Mouse (Mus musculus) liver, embryonic 13.5 days (tissue): ENCODE data around the gene Hk1. TPM values are rescaled to one million over a fixed set of nuclear protein-coding genes. Genes with fewer than 3 reads are reported as not detected.

Experiments
- ATAC-seq: fragments of 200-750 bp; cut with Nextera tagmentation; 2 replicates; pipeline ENCODE4 v1.8.0; 2017; ENCODE audit warnings: low read depth, mild to moderate bottlenecking, moderate number of reproducible peaks, moderate library complexity
- DNase-seq: peaks from one replicate; pipeline ENCODE4 v3.0.0; 2022
- H3K27ac ChIP-seq: fragments of 300-500 bp; sonication (generic); 2 replicates; pipeline ENCODE4 v1.5.1; 2015; ENCODE audit warnings: moderate library complexity, mild to moderate bottlenecking, inconsistent platforms
- H3K27me3 ChIP-seq: fragments of 300-500 bp; sonication (generic); 2 replicates; pipeline ENCODE4 v1.6.1; 2015; ENCODE audit warnings: mild to moderate bottlenecking, inconsistent platforms
- H3K36me3 ChIP-seq: fragments of 300-500 bp; sonication (generic); 2 replicates; pipeline ENCODE4 v1.6.1; 2015; ENCODE audit warnings: mild to moderate bottlenecking, inconsistent platforms
- H3K4me1 ChIP-seq: fragments of 300-500 bp; sonication (generic); replicated peaks from 2 replicates; pipeline ENCODE4 v1.6.1; 2015; ENCODE audit warnings: inconsistent platforms
- H3K4me2 ChIP-seq: fragments of 300-500 bp; sonication (generic); 2 replicates; pipeline ENCODE4 v1.6.1; 2015; ENCODE audit warnings: inconsistent platforms, mild to moderate bottlenecking, moderate library complexity
- H3K4me3 ChIP-seq: fragments of 300-500 bp; sonication (generic); replicated peaks from 2 replicates; pipeline ENCODE4 v1.5.1; 2015; ENCODE audit warnings: mild to moderate bottlenecking, inconsistent platforms
- H3K9ac ChIP-seq: fragments of 300-500 bp; sonication (generic); 2 replicates; pipeline ENCODE4 v1.6.1; 2015; ENCODE audit warnings: mild to moderate bottlenecking, inconsistent platforms
- H3K9me3 ChIP-seq: fragments of 300-500 bp; sonication (generic); replicated peaks from 2 replicates; pipeline ENCODE4 v1.6.1; 2016; ENCODE audit warnings: inconsistent platforms
- WGBS: fragments of 180-500 bp; shearing (Covaris S2); methylation state at CpG from one replicate; pipeline ENCODE4 v1.1.7; 2015; ENCODE audit not compliant: insufficient replicate concordance; 5-methylcytosine and 5-hydroxymethylcytosine counted together
- polyA plus RNA-seq: library from polyadenylated mRNA; unstranded; fragments of >200 nt; fragmentation: Nextera tagmentation; extraction: Ambion mirVana; gene quantifications from 2 replicates; pipeline ENCODE4 v1.2.1, GENCODE M21; 2015

The Hk1 gene
- polyA plus RNA-seq, 1 experiment from 2014 or later = 88.4 TPM

GRCm38 (mm10) chr10:62316467-62316866, 63.2 kb downstream of the Hk1 start:
- Histone ChIP-seq H3K27me3 (no peaks in the 10 kb centered on the region), H3K4me2 (no peak overlapping the region), H3K36me3 (peaks cover 70% of the 10 kb centered on the region), H3K4me1 (peaks cover 61% of the 10 kb centered on the region), H3K9ac (no peak overlapping the region), H3K27ac (no peak overlapping the region; the same call in 1 of the 2 replicates), H3K9me3 (no peaks in the 10 kb centered on the region), H3K4me3 (no peak overlapping the region)
- DNase-seq (no peak), ATAC-seq (no peak)
- WGBS = 57% methylated on average over 8 of the region's 8 CpGs

GRCm38 (mm10) chr10:62313885-62314424, 65.8 kb downstream of the Hk1 start:
- peaks cover 53% of the 10 kb centered on the region for H3K4me1 ChIP-seq
- H3K27me3 ChIP-seq = no peaks in the 10 kb centered on the region
- peaks cover 95% of the 10 kb centered on the region for H3K36me3 ChIP-seq
- no peak for DNase-seq
- H3K9me3 ChIP-seq = no peaks in the 10 kb centered on the region
- H3K4me2 ChIP-seq = no peak overlapping the region
- no peak overlapping the region for H3K9ac ChIP-seq
- WGBS = 64% methylated on average over 15 of the region's 15 CpGs
- no peak overlapping the region for H3K4me3 ChIP-seq
- ATAC-seq = no peak
- H3K27ac ChIP-seq = no peak overlapping the region

GRCm38 (mm10) chr10:62313140-62313539, 66.6 kb downstream of the Hk1 start:
- Histone ChIP-seq H3K9me3 (0 out of 2 replicates have a peak, but pooled peaks cover 3% of the 10 kb centered on the region), H3K36me3 (peaks cover 95% of the 10 kb centered on the region), H3K9ac (no peak overlapping the region), H3K4me1 (peaks cover 48% of the 10 kb centered on the region), H3K27ac (no peak overlapping the region), H3K4me2 (no peak overlapping the region), H3K27me3 (no peaks in the 10 kb centered on the region), H3K4me3 (no peak overlapping the region)
- DNase-seq = no peak
- ATAC-seq = peak; percentile 71
- 54% methylated on average over 10 of the region's 10 CpGs for WGBS

- Histone ChIP-seq H3K36me3 (peaks cover 95% of the 10 kb centered on the region), H3K4me3 (no peak overlapping the region), H3K4me2 (peak overlapping the region; percentile 23; the same call in 1 of the 2 replicates), H3K4me1 (peaks cover 44% of the 10 kb centered on the region), H3K27me3 (no peaks in the 10 kb centered on the region), H3K9ac (no peak overlapping the region; the same call in 1 of the 2 replicates), H3K27ac (no peak overlapping the region; the same call in 1 of the 2 replicates), H3K9me3 (0 out of 2 replicates have a peak, but pooled peaks cover 3% of the 10 kb centered on the region)
- peak; percentile 24 for DNase-seq
- WGBS = 25% methylated on average over 6 of the region's 6 CpGs
- no peak for ATAC-seq
These were observed 68.2 kb downstream of the Hk1 start for GRCm38 (mm10) chr10:62311464-62311863.

- H3K4me3 ChIP-seq = no peak overlapping the region
- peaks cover 94% of the 10 kb centered on the region for H3K36me3 ChIP-seq
- WGBS = 86% methylated on average over 10 of the region's 10 CpGs
- no peak overlapping the region for H3K27ac ChIP-seq
- ATAC-seq = no peak
- H3K4me1 ChIP-seq = peaks cover 37% of the 10 kb centered on the region
- no peak overlapping the region for H3K9ac ChIP-seq
- no peak for DNase-seq
- H3K27me3 ChIP-seq = no peaks in the 10 kb centered on the region
- H3K4me2 ChIP-seq = no peak overlapping the region
- H3K9me3 ChIP-seq = 0 out of 2 replicates have a peak, but pooled peaks cover 3% of the 10 kb centered on the region
These were observed 69.3 kb downstream of the Hk1 start for GRCm38 (mm10) chr10:62310259-62311039.

GRCm38 (mm10) chr10:62309593-62309992, 70.1 kb downstream of the Hk1 start:
- DNase-seq (no peak), ATAC-seq (no peak)
- Histone ChIP-seq H3K27ac (no peak overlapping the region), H3K4me1 (peaks cover 33% of the 10 kb centered on the region), H3K9ac (no peak overlapping the region), H3K36me3 (peaks cover 94% of the 10 kb centered on the region), H3K27me3 (no peaks in the 10 kb centered on the region), H3K4me2 (no peak overlapping the region), H3K4me3 (no peak overlapping the region), H3K9me3 (0 out of 2 replicates have a peak, but pooled peaks cover 3% of the 10 kb centered on the region)
- WGBS = 91% methylated on average over 5 of the region's 5 CpGs

GRCm38 (mm10) chr10:62308896-62309491, 70.7 kb downstream of the Hk1 start:
- H3K4me1 ChIP-seq = peaks cover 27% of the 10 kb centered on the region
- no peaks in the 10 kb centered on the region for H3K27me3 ChIP-seq
- peaks cover 94% of the 10 kb centered on the region for H3K36me3 ChIP-seq
- H3K4me3 ChIP-seq = no peak overlapping the region
- H3K4me2 ChIP-seq = no peak overlapping the region
- WGBS = 92% methylated on average over 11 of the region's 11 CpGs
- no peak overlapping the region for H3K27ac ChIP-seq
- H3K9ac ChIP-seq = no peak overlapping the region
- ATAC-seq (no peak), DNase-seq (no peak)
- 0 out of 2 replicates have a peak, but pooled peaks cover 3% of the 10 kb centered on the region for H3K9me3 ChIP-seq

- H3K9me3 ChIP-seq = 0 out of 2 replicates have a peak, but pooled peaks cover 3% of the 10 kb centered on the region
- WGBS = 39% methylated on average over 3 of the region's 3 CpGs
- no peak overlapping the region for H3K4me3 ChIP-seq
- peaks cover 11% of the 10 kb centered on the region; the same call in 1 of the 2 replicates for H3K4me1 ChIP-seq
- no peak overlapping the region for H3K27ac ChIP-seq
- no peaks in the 10 kb centered on the region for H3K27me3 ChIP-seq
- H3K9ac ChIP-seq = no peak overlapping the region
- H3K4me2 ChIP-seq = no peak overlapping the region
- no peak for DNase-seq
- ATAC-seq = 0 out of 2 replicates have a peak, but pooled peaks have one; percentile 22
- peaks cover 98% of the 10 kb centered on the region for H3K36me3 ChIP-seq
These were observed 73.2 kb downstream of the Hk1 start for GRCm38 (mm10) chr10:62306483-62306882.

- no peaks in the 10 kb centered on the region for H3K27me3 ChIP-seq
- 81% methylated on average over 6 of the region's 6 CpGs for WGBS
- peaks cover 98% of the 10 kb centered on the region for H3K36me3 ChIP-seq
- H3K4me2 ChIP-seq = no peak overlapping the region
- ATAC-seq (no peak), DNase-seq (no peak)
- H3K9me3 ChIP-seq = 0 out of 2 replicates have a peak, but pooled peaks cover 3% of the 10 kb centered on the region
- no peak overlapping the region for H3K27ac ChIP-seq
- H3K4me3 ChIP-seq = no peak overlapping the region
- no peak overlapping the region for H3K9ac ChIP-seq
- peaks cover 15% of the 10 kb centered on the region; the same call in 1 of the 2 replicates for H3K4me1 ChIP-seq
These were observed 74.6 kb downstream of the Hk1 start for GRCm38 (mm10) chr10:62305090-62305489.

GRCm38 (mm10) chr10:62300006-62300827, 79.5 kb downstream of the Hk1 start:
- no peak overlapping the region for H3K27ac ChIP-seq
- no peak overlapping the region for H3K4me2 ChIP-seq
- H3K27me3 ChIP-seq = no peaks in the 10 kb centered on the region
- 0 out of 2 replicates have a peak, but pooled peaks have one; percentile 23 for ATAC-seq
- WGBS = 84% methylated on average over 23 of the region's 23 CpGs
- DNase-seq = no peak
- no peak overlapping the region for H3K9ac ChIP-seq
- H3K9me3 ChIP-seq = no peaks in the 10 kb centered on the region
- H3K36me3 ChIP-seq = peaks cover 99% of the 10 kb centered on the region
- 0 out of 2 replicates have a peak, but pooled peaks cover 7% of the 10 kb centered on the region for H3K4me1 ChIP-seq
- H3K4me3 ChIP-seq = no peak overlapping the region
